9 mouse cellular contexts compared by ENCODE assay signal in genomic region chr9:71759893-71760292, GRCm38 (mm10). TPM values are rescaled to one million over a fixed set of nuclear protein-coding genes. Genes with fewer than 3 reads are reported as not detected.
DNase-seq lines count a peak whose midpoint lies in the region; ATAC-seq lines count a peak whose summit lies in the region.
"Had no signal": no experiment of that assay in that cellular context is flagged by ENCODE, and none has a peak within 500 bp of the region (broad histone marks: within the 10 kb centered on the region; RNA-seq: fewer than 3 reads in every experiment).

No protein-coding gene starts in this region.

- no peaks in the 10 kb centered on the region for H3K27me3 ChIP-seq in heart, embryonic 11.5 days (ENCODE audit: control insufficient read depth, insufficient read depth, low read length)
- H3K27me3 ChIP-seq in midbrain, embryonic 12.5 days: peaks cover 62% of the 10 kb centered on the region
- H3K27me3 ChIP-seq in midbrain, embryonic 16.5 days (ENCODE audit: control insufficient read depth, insufficient read depth, low read depth, low read length): peaks cover 5% of the 10 kb centered on the region
- no peaks in the 10 kb centered on the region for H3K27me3 ChIP-seq in limb, embryonic 11.5 days (ENCODE audit: control insufficient read depth, insufficient read depth, low read length)
- H3K27me3 ChIP-seq in neural tube, embryonic 15.5 days (replicated peaks): no peaks in the 10 kb centered on the region

- H3K4me2 ChIP-seq in heart, embryonic 11.5 days: peak overlapping the region; percentile 56
- peak overlapping the region; percentile 37; the same call in 1 of the 2 replicates for H3K4me2 ChIP-seq in midbrain, embryonic 12.5 days (replicated peaks)
- H3K4me2 ChIP-seq in midbrain, embryonic 16.5 days (ENCODE audit: low read length): no peak overlapping the region
- H3K4me2 ChIP-seq in limb, embryonic 11.5 days (ENCODE audit: low read depth, severe bottlenecking): no peak overlapping the region; the same call in 1 of the 2 replicates
- H3K4me2 ChIP-seq in neural tube, embryonic 15.5 days: no peak overlapping the region

- H3K36me3 ChIP-seq in heart, embryonic 11.5 days (ENCODE audit: control insufficient read depth, insufficient read depth, low read length): peaks cover 2% of the 10 kb centered on the region; the same call in 1 of the 2 replicates
- H3K36me3 ChIP-seq in midbrain, embryonic 12.5 days: no peaks in the 10 kb centered on the region
- no peaks in the 10 kb centered on the region for H3K36me3 ChIP-seq in midbrain, embryonic 16.5 days (ENCODE audit: control insufficient read depth, insufficient read depth, low read length)
- H3K36me3 ChIP-seq in limb, embryonic 11.5 days (ENCODE audit: control insufficient read depth, insufficient read depth, low read length): no peaks in the 10 kb centered on the region
- H3K36me3 ChIP-seq in neural tube, embryonic 15.5 days: no peaks in the 10 kb centered on the region

- DNase-seq in heart, adult 9 months (ENCODE audit: low spot score in 2 of 2): no peak
- peak; percentile 43 for DNase-seq in limb, embryonic 11.5 days (ENCODE audit: low spot score)
- DNase-seq in left cerebral cortex, adult 11 months (ENCODE audit: low spot score): no peak
- DNase-seq in thymus, postnatal 25 days: no peak
- DNase-seq: thymus, adult 18-20 months had no signal

- WGBS in heart, embryonic 11.5 days (ENCODE audit: insufficient replicate concordance): 13% methylated on average over 5 of the region's 5 CpGs
- WGBS in midbrain, embryonic 12.5 days: 9% methylated on average over 5 of the region's 5 CpGs
- 12% methylated on average over 5 of the region's 5 CpGs for WGBS in midbrain, embryonic 16.5 days
- WGBS in limb, embryonic 11.5 days: 6% methylated on average over 5 of the region's 5 CpGs
- 25% methylated on average over 5 of the region's 5 CpGs for WGBS in neural tube, embryonic 15.5 days

- peak overlapping the region; percentile 58 for H3K9ac ChIP-seq in heart, embryonic 11.5 days (ENCODE audit: low read depth, low read length)
- 0 out of 2 replicates have a peak overlapping the region, but pooled peaks have one; percentile 20 for H3K9ac ChIP-seq in midbrain, embryonic 12.5 days (replicated peaks)
- H3K9ac ChIP-seq in midbrain, embryonic 16.5 days (ENCODE audit: low read depth, low read length): no peak overlapping the region
- H3K9ac ChIP-seq in limb, embryonic 11.5 days (ENCODE audit: low read length): no peak overlapping the region
- no peak overlapping the region for H3K9ac ChIP-seq in neural tube, embryonic 15.5 days (replicated peaks)

- ATAC-seq in heart, embryonic 11.5 days (replicated peaks; ENCODE audit: insufficient number of reproducible peaks, low FRiP score, low TSS enrichment): no peak
- ATAC-seq in midbrain, embryonic 12.5 days (ENCODE audit: low FRiP score, low read depth): no peak
- ATAC-seq in midbrain, embryonic 16.5 days: no peak
- ATAC-seq in limb, embryonic 11.5 days (ENCODE audit: insufficient number of reproducible peaks, low FRiP score, low TSS enrichment, low read depth): no peak
- ATAC-seq in neural tube, embryonic 15.5 days (ENCODE audit: low FRiP score): no peak

- peak overlapping the region; percentile 71 for H3K27ac ChIP-seq in heart, embryonic 11.5 days (ENCODE audit: low read depth, low read length)
- H3K27ac ChIP-seq in midbrain, embryonic 12.5 days (replicated peaks): 0 out of 2 replicates have a peak overlapping the region, but pooled peaks have one; percentile 15
- H3K27ac ChIP-seq in midbrain, embryonic 16.5 days (ENCODE audit: low read length): no peak overlapping the region
- no peak overlapping the region; the same call in 1 of the 2 replicates for H3K27ac ChIP-seq in limb, embryonic 11.5 days (replicated peaks; ENCODE audit: low read depth, low read length)
- no peak overlapping the region for H3K27ac ChIP-seq in neural tube, embryonic 15.5 days (replicated peaks)

- H3K4me3 ChIP-seq in heart, embryonic 11.5 days (ENCODE audit: low read depth, low read length): no peak overlapping the region
- H3K4me3 ChIP-seq in midbrain, embryonic 12.5 days: no peak overlapping the region
- no peak overlapping the region for H3K4me3 ChIP-seq in midbrain, embryonic 16.5 days (ENCODE audit: low read depth, low read length)
- no peak overlapping the region for H3K4me3 ChIP-seq in limb, embryonic 11.5 days (ENCODE audit: low read depth, low read length)
- H3K4me3 ChIP-seq in neural tube, embryonic 15.5 days (replicated peaks): no peak overlapping the region

- H3K4me1 ChIP-seq in heart, embryonic 11.5 days (ENCODE audit: control insufficient read depth, insufficient read depth, low read length): peaks cover 67% of the 10 kb centered on the region
- H3K4me1 ChIP-seq in midbrain, embryonic 12.5 days: peaks cover 25% of the 10 kb centered on the region
- peaks cover 11% of the 10 kb centered on the region for H3K4me1 ChIP-seq in midbrain, embryonic 16.5 days (ENCODE audit: control insufficient read depth, insufficient read depth, low read length)
- peaks cover 32% of the 10 kb centered on the region for H3K4me1 ChIP-seq in limb, embryonic 11.5 days (ENCODE audit: control insufficient read depth, insufficient read depth, low read length)
- H3K4me1 ChIP-seq in neural tube, embryonic 15.5 days: peaks cover 16% of the 10 kb centered on the region

- no peaks in the 10 kb centered on the region for H3K9me3 ChIP-seq in heart, embryonic 11.5 days (replicated peaks; ENCODE audit: control insufficient read depth, low read length)
- no peaks in the 10 kb centered on the region for H3K9me3 ChIP-seq in midbrain, embryonic 12.5 days
- no peaks in the 10 kb centered on the region for H3K9me3 ChIP-seq in midbrain, embryonic 16.5 days (replicated peaks; ENCODE audit: control insufficient read depth, low read length, poor library complexity, severe bottlenecking)
- H3K9me3 ChIP-seq in limb, embryonic 11.5 days (ENCODE audit: control insufficient read depth, low read length): no peaks in the 10 kb centered on the region
- H3K9me3 ChIP-seq in neural tube, embryonic 15.5 days (replicated peaks): no peaks in the 10 kb centered on the region

RNA-seq across cellular contexts. Expression of gene Cgnl1, which starts 11.5 kb away (rescaled TPM):
- polyA plus RNA-seq in heart, embryonic 11.5 days (2014; fragmentation: Nextera tagmentation; extraction: Ambion mirVana): 37.0 and 48.8 TPM in 2 replicates
- 5.6 and 7.0 TPM in 2 replicates for polyA plus RNA-seq in midbrain, embryonic 12.5 days (2016; fragmentation: Nextera tagmentation; extraction: Ambion mirVana)
- 4.2 and 4.6 TPM in 2 replicates for polyA plus RNA-seq in midbrain, embryonic 16.5 days (2015; fragmentation: Nextera tagmentation; extraction: Ambion mirVana)
- 6.7 and 7.3 TPM in 2 replicates for polyA plus RNA-seq in limb, embryonic 11.5 days (2014; fragmentation: Nextera tagmentation; extraction: Ambion mirVana)
- 6.9 and 8.0 TPM in 2 replicates for polyA plus RNA-seq in neural tube, embryonic 15.5 days (2015; fragmentation: Nextera tagmentation; extraction: Ambion mirVana)

Comparison
In these comparisons a context has a peak if more than half of its experiments do, and no peak if none do; other contexts are left out.
1. H3K27ac ChIP-seq: peak in heart, embryonic 11.5 days (single experiment) and midbrain, embryonic 12.5 days (single experiment); none in midbrain, embryonic 16.5 days (single experiment), limb, embryonic 11.5 days (single experiment) and neural tube, embryonic 15.5 days (single experiment).
2. H3K4me2 ChIP-seq: peak in heart, embryonic 11.5 days (single experiment) and midbrain, embryonic 12.5 days (single experiment); none in midbrain, embryonic 16.5 days (single experiment), limb, embryonic 11.5 days (single experiment) and neural tube, embryonic 15.5 days (single experiment).
3. H3K9ac ChIP-seq: peak in heart, embryonic 11.5 days (single experiment) and midbrain, embryonic 12.5 days (single experiment); none in midbrain, embryonic 16.5 days (single experiment), limb, embryonic 11.5 days (single experiment) and neural tube, embryonic 15.5 days (single experiment).